Mouse (Mus musculus) ES-E14 (cell line): ENCODE results near the gene Tln1. TPM values are rescaled to one million over a fixed set of nuclear protein-coding genes. Genes with fewer than 3 reads are reported as not detected.
A peak's percentile ranks its signal among the peaks of the same experiment; 100 is the strongest.

Experiments
- DNase-seq: peaks from one replicate; pipeline ENCODE4 v3.0.0-alpha.2; 2013; ENCODE audit warnings: low read depth, low spot score
- H3K27ac ChIP-seq: 2 replicates; pipeline ENCODE4 v1.5.1; 2012; ENCODE audit warnings: low read depth, mild to moderate bottlenecking, low read length, moderate library complexity, mixed read lengths; ENCODE audit not compliant: poor library complexity, insufficient read depth, severe bottlenecking
- H3K36me3 ChIP-seq: 2 replicates; pipeline ENCODE4 v1.6.1; 2012; ENCODE audit warnings: mild to moderate bottlenecking, low read length, moderate library complexity, mixed read lengths; ENCODE audit not compliant: control insufficient read depth, poor library complexity, insufficient read depth, severe bottlenecking
- H3K4me1 ChIP-seq, 2 experiments: fragments of 150-350 bp in 1 of 2; sonication (generic) in 1 of 2; 2 replicates each; pipeline ENCODE4 v1.6.1; 2012; ENCODE audit warnings: low read length in 2 of 2, mild to moderate bottlenecking in 1 of 2, mixed read lengths in 1 of 2; ENCODE audit not compliant: control insufficient read depth in 2 of 2, insufficient read depth in 2 of 2, poor library complexity in 1 of 2
- H3K4me3 ChIP-seq, 2 experiments: fragments of 150-350 bp in 1 of 2; sonication (generic) in 1 of 2; 2 replicates each; pipeline ENCODE4 v1.5.1; 2012; ENCODE audit warnings: low read length in 2 of 2, low read depth in 1 of 2, mild to moderate bottlenecking in 1 of 2, mixed read lengths in 1 of 2; ENCODE audit not compliant: insufficient read depth in 1 of 2, poor library complexity in 1 of 2, severe bottlenecking in 1 of 2
- H3K9ac ChIP-seq: 2 replicates; pipeline ENCODE4 v1.6.1; 2012; ENCODE audit warnings: low read depth, mild to moderate bottlenecking, low read length, mixed read lengths; ENCODE audit not compliant: poor library complexity, insufficient read depth, severe bottlenecking
- H3K9me3 ChIP-seq: fragments of 150-350 bp; sonication (generic); 2 replicates; pipeline ENCODE4 v1.6.1; 2012; ENCODE audit warnings: low read depth, mild to moderate bottlenecking, low read length; ENCODE audit not compliant: control insufficient read depth, insufficient read depth
- CHD2 ChIP-seq: IDR thresholded peaks from 2 replicates; pipeline ENCODE4 v1.6.1; 2014; ENCODE audit warnings: mild to moderate bottlenecking, low read depth, low read length, inconsistent platforms
- HCFC1 ChIP-seq: IDR thresholded peaks from 2 replicates; pipeline ENCODE4 v1.6.1; 2012; ENCODE audit warnings: low read length, inconsistent platforms, borderline replicate concordance; ENCODE audit not compliant: insufficient read depth
- MAFK ChIP-seq: IDR thresholded peaks from 2 replicates; pipeline ENCODE4 v1.6.1; 2014; ENCODE audit warnings: mild to moderate bottlenecking, low read depth, low read length, inconsistent platforms; ENCODE audit not compliant: insufficient read depth
- ZC3H11A ChIP-seq: IDR thresholded peaks from 2 replicates; pipeline ENCODE4 v1.6.1; 2012; ENCODE audit warnings: low read depth, mild to moderate bottlenecking, inconsistent platforms, low read length, borderline replicate concordance
- ZNF384 ChIP-seq: IDR thresholded peaks from 2 replicates; pipeline ENCODE4 v1.6.1; 2012; ENCODE audit warnings: low read depth, low read length, inconsistent platforms
- in situ Hi-C, 2 experiments: fragments of 600-800 bp; cut with MboI; formaldehyde crosslinking; loops; one replicate each; pipeline ENCODE4 v1.15.1; 2025; ENCODE audit warnings: low sequenced_read_pairs in 2 of 2, inconsistent platforms in 1 of 2; ENCODE audit not compliant: unreplicated experiment in 2 of 2
- total RNA-seq: library from RNA; depleted of rRNA; stranded (reverse); fragments of 300-350 nt; gene quantifications from 2 replicates; pipeline ENCODE4 v1.2.3, GENCODE M21; 2012

Tln1 gene
- total RNA-seq, 1 experiment, result 105 TPM

DNA sequence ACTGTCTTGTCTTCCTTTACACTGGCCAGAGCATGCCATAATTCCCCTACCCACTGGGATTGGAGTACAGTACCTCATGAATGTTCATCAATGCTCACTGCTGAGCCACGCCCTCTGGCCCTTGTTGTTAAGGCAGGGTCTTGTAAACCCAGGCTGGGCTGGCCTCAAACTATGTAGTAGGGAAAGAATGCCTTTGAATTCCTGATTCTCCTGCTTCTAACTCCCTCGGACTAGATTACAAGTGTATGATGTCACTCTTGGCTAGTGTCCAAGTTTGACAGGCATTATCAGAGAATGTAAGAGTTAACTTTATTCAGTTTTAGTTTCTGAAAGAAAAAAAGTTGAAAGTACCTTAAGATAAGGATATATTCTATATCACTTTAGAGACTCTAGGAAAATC, 1.7 kb upstream of the Tln1 start:
- no peak overlapping the region for H3K4me3 ChIP-seq
- DNase-seq, result no peak
- H3K4me1 ChIP-seq, result peaks cover 3 to 17% of the 10 kb centered on the region in 2 experiments
- no peak overlapping the region for H3K9ac ChIP-seq
- in situ Hi-C loops, result no loop called here
- TF ChIP-seq MAFK (no peak), HCFC1 (no peak), ZNF384 (no peak), CHD2 (no peak), ZC3H11A (no peak)
- peaks cover 28% of the 10 kb centered on the region for H3K36me3 ChIP-seq
- H3K9me3 ChIP-seq, result no peaks in the 10 kb centered on the region
- H3K27ac ChIP-seq, result no peak overlapping the region

DNA sequence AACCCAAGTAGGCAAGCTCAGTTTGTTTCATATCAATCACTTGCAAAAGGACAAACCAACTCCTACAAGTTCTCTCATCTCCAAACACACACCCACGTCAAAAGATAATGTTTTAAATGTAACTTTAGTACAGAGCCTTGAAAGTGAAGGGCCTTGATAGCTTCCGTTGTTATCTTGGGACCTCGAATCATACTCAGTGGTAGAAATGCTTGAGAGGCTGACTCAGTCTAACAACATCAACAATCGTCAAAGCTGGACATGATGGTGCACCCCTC, 1.0 kb upstream of the Tln1 start:
- in situ Hi-C loops, result no loop called here
- Histone ChIP-seq H3K36me3 (peaks cover 25% of the 10 kb centered on the region), H3K4me1 (peaks cover 5 to 20% of the 10 kb centered on the region in 2 experiments), H3K9ac (no peak overlapping the region), H3K9me3 (no peaks in the 10 kb centered on the region), H3K4me3 (no peak overlapping the region; a peak in 1 of 4 replicates), H3K27ac (no peak overlapping the region)
- DNase-seq, result no peak
- TF ChIP-seq CHD2 (no peak), MAFK (no peak), ZNF384 (no peak), HCFC1 (no peak), ZC3H11A (no peak)

GRCm38 (mm10) chr4:43562769-43563600, 494 bp upstream of the Tln1 start:
- Histone ChIP-seq H3K9ac (peak overlapping the region; percentile 80), H3K27ac (no peak overlapping the region), H3K36me3 (peaks cover 19% of the 10 kb centered on the region), H3K9me3 (no peaks in the 10 kb centered on the region), H3K4me1 (peaks cover 10 to 22% of the 10 kb centered on the region in 2 experiments), H3K4me3 (peak overlapping the region; percentile 72 to 73)
- in situ Hi-C loops, result no loop called here
- no peak for DNase-seq
- no peak for TF ChIP-seq MAFK

DNA sequence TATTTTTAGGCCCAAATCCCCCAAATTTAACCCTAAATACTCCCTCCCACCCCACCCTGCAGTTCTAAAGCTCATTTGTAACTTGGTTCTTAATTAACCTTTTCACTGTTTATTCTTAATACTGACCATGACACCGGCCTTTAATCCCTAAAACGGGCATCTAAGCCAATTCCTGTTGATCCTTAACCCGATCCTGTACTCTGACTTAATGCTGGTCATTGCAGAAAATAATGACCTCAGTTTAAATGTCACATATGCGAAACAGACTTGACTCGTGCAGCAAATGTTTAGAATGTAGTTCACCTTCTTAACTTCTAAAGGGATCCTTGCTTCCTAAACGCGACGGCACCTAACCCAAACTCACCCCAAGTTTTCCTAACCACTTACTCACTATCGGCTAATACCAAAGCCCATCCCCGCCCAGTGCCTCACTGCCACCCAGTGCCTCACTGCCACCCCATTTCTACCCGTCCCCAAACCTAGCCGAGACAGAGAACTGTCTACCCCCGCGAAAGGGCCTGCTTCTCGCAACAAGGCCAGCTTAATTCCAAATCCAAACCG, 975 bp downstream of the Tln1 start:
- H3K27ac ChIP-seq, result peak overlapping the region; percentile 87
- in situ Hi-C loops, result no loop called here
- H3K9me3 ChIP-seq, result no peaks in the 10 kb centered on the region
- H3K36me3 ChIP-seq, result peaks cover 7% of the 10 kb centered on the region; the same call in 1 of the 2 replicates
- no peak for DNase-seq
- TF ChIP-seq ZNF384 (no peak), CHD2 (no peak), MAFK (no peak), HCFC1 (no peak), ZC3H11A (no peak)
- H3K4me1 ChIP-seq, result peaks cover 22 to 32% of the 10 kb centered on the region in 2 experiments
- H3K4me3 ChIP-seq, result peak overlapping the region; percentile 72 to 73
- peak overlapping the region; percentile 81 for H3K9ac ChIP-seq

DNA sequence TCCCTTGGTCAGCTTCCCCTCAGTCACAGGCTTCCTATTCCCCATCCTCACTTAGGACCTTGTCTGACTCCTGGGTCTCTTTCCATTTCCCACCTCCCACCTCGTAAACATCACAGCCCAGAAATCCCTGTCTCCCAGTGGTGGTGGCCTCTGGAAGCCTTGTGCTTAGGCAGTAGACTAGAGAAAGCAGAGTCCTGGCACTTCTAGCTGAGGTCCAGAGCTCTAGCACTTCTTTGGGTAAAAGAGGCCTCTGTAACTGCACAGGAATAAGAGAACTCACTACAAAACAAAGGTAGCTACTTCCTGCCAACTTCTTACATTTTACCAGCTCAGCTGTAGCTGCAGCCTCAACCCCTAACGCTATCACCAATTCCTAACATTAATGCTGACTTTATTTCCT, 1.5 kb downstream of the Tln1 start:
- H3K4me1 ChIP-seq, result peaks cover 25 to 34% of the 10 kb centered on the region in 2 experiments
- TF ChIP-seq HCFC1 (no peak), CHD2 (no peak), ZNF384 (no peak), MAFK (no peak), ZC3H11A (no peak)
- H3K27ac ChIP-seq, result no peak overlapping the region

More for the DNA sequence above, 1.5 kb downstream of the Tln1 start:
- H3K4me3 ChIP-seq, result peak overlapping the region; percentile 72 to 73; a peak in 2 of 4 replicates
- DNase-seq, result no peak
- no peak overlapping the region; the same call in 1 of the 2 replicates for H3K9ac ChIP-seq
- in situ Hi-C loops, result no loop called here
- H3K36me3 ChIP-seq, result peaks cover 8% of the 10 kb centered on the region
- H3K9me3 ChIP-seq, result no peaks in the 10 kb centered on the region
